Mouse (Mus musculus) left cerebral cortex, postnatal 36 days (tissue): ENCODE results near the gene Ckmt1. TPM values are rescaled to one million over a fixed set of nuclear protein-coding genes. Genes with fewer than 3 reads are reported as not detected.
"Not testable (repeated sequence)": the region's sequence is repeated elsewhere in the genome, so short reads cannot be mapped to it uniquely, and the experiment has no call there.

Experiments
- DNase-seq, 2 experiments: peaks; one replicate each; pipeline ENCODE4 v3.0.0; 2021 to 2022; ENCODE audit warnings: low spot score in 2 of 2, mixed read lengths in 1 of 2
- intact Hi-C: fragments of 180-260 bp; cut with DNase I; formaldehyde crosslinking; loops from one replicate; pipeline ENCODE4 v1.15.1; 2025
- total RNA-seq, 2 experiments: library from RNA; stranded (reverse); gene quantifications; 2 replicates each; pipeline ENCODE4 v1.2.3; 2021

Gene Ckmt1
- 100 to 1,000 TPM; 350 to 364 TPM for total RNA-seq

GRCm38 (mm10) chr2:121357494-121357893 lies at the start of gene Ckmt1:
Gene Ckmt1 (plus strand): TSS chr2:121357714.
- no peak for DNase-seq
- intact Hi-C loops, result loop anchor here (1.0 kb wide), 1 partner anchor 37 kb away; no protein-coding TSS in a partner anchor

- intact Hi-C loops, result no loop called here
- no peak for DNase-seq
These were observed 48.5 kb upstream of the Ckmt1 start for GRCm38 (mm10) chr2:121308997-121309416.

- intact Hi-C loops, result no loop called here
- DNase-seq, result no peak
These were observed 41.2 kb upstream of the Ckmt1 start for GRCm38 (mm10) chr2:121316278-121316677.

DNA sequence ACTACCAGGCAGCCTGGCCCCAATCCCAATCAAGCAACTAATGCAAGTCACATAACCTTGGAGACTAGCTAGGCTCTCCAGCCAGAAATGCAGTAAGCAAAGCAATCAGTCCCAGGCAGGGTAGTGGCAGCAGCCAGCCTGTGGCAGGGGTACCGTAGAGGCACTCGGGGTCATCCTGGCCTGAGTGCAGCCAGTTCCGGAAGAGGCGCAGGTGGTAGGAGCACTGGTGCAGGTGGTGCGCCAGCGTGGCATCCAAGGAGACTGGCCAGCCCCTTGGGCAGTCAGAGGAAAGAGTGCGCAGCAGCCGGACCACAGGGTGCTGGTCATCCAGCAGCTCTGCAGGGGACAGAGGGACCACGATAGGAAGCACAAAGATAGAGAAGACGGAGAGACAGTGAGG lies 34.5 kb upstream of the Ckmt1 start:
- DNase-seq, result no peak
- intact Hi-C loops, result no loop called here

GRCm38 (mm10) chr2:121323693-121324470 lies 33.6 kb upstream of the Ckmt1 start:
- intact Hi-C loops, result no loop called here
- DNase-seq, result no peak

- intact Hi-C loops, result no loop called here
- no peak for DNase-seq
These were observed 28.0 kb upstream of the Ckmt1 start for GRCm38 (mm10) chr2:121329492-121329891.

DNA sequence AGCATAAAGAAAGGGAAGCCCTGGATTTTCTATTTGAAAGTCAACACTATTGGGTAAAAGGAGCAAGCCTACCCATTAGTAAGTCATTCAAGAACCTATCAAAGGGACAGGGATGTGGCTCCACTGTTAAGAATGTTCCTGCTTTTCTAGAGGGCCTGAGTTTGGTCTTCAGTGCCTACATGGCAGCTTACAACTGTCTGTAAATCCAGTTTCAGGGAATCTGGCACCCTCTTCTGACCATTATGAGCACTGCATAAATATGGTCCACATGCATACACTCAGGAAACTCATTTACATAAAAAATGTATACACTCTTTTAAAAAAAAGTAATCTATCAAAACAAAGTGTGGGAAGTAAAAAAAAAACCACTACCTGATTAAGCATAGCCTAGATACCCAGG lies 18.5 kb upstream of the Ckmt1 start:
- DNase-seq, result no peak
- intact Hi-C loops, result no loop called here

- no peak for DNase-seq
- intact Hi-C loops, result no loop called here
These were observed 4.4 kb upstream of the Ckmt1 start for GRCm38 (mm10) chr2:121353156-121353555.

DNA sequence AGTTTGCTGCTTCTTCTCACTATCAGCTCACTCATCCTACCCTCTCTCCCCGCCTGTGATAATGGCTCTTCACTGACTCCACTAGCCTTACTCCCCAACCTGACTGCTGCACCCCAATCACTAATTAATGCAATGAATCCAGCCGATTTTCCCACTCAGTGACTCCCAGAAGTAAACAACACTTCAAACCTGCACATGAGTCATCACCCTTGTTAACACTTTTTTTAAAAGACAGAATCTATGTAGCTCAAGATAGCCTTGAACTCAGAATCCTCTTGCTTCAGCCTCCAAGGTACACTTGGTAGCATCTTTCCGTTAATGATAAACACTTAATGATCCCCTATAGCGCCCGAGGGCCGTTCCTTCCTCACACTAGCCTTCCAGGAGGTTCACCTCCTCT lies 3.1 kb upstream of the Ckmt1 start:
- DNase-seq, result no peak
- intact Hi-C loops, result no loop called here

GRCm38 (mm10) chr2:121354820-121355592 lies 2.5 kb upstream of the Ckmt1 start, which contains the start of gene Ppip5k1:
Gene Ppip5k1 (minus strand): TSS chr2:121355396.
- DNase-seq, result peak; percentile 98 to 99
- intact Hi-C loops, result no loop called here

- no peak for DNase-seq
- intact Hi-C loops, result loop anchor here (1.0 kb wide), 1 partner anchor 36 kb away; no protein-coding TSS in a partner anchor
These were observed 447 bp downstream of the Ckmt1 start for GRCm38 (mm10) chr2:121357961-121358360.

DNA sequence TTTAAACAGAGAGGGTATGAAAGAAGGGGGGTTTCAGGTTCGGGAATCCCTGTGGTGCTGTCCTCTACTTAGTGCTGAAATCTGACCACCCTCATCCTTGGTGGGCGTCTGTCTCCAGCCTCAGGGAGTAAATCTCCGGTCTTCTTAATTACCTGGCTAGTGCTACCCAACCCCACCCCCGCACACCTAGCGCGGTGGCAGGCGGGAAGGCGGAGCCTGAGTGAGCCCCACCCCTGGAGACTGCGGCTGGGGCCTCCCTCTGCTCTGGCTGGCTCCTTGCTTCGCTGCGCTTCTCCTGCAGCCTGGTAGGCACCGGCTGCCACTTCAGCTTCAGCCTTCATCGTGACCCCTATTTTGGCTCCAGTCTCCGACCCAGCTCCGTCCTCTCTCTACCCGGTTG lies 867 bp downstream of the Ckmt1 start:
- intact Hi-C loops, result no loop called here
- DNase-seq, result peak; percentile 82 to 87

DNA sequence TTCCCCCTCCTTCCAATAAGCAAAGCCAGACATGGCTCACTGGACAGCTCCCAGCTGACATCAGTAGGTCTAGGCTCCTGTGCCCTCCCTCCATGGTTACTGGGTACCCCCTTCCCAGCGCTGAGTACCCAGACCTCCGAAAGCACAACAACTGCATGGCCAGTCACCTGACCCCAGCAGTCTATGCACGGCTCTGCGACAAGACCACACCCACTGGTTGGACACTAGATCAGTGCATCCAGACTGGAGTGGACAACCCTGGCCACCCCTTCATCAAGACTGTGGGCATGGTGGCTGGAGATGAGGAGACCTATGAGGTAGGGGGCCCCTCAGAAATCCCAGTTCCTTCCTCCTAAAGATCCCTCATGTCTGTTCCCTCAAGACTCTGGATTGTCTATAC lies 1.9 kb downstream of the Ckmt1 start:
- DNase-seq, result no peak
- intact Hi-C loops, result no loop called here

- DNase-seq, result no peak
- intact Hi-C loops, result no loop called here
These were observed 6.1 kb downstream of the Ckmt1 start for GRCm38 (mm10) chr2:121363656-121364055.

DNA sequence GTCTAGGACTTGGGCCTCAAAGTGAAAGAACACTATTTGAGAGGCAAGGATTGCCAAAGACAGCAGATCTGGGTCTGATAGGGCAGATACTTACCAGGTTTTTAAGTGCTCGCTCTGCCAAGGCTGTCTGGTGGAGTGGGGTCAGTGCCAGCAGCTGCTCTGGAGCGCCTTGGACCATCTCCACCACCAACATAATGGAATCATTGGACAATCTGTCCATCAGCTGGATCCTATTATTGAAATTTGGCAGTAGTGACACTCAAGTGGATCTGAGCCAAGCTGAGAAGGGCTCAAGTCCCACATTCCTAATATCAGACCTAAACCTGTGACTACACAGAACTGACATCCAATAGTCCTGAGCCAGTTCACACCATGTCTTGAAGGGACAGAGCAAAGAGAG lies 11.3 kb downstream of the Ckmt1 start:
- intact Hi-C loops, result no loop called here
- no peak for DNase-seq

- intact Hi-C loops, result no loop called here
- no peak for DNase-seq
These were observed 13.4 kb downstream of the Ckmt1 start for GRCm38 (mm10) chr2:121370921-121371320.

DNA sequence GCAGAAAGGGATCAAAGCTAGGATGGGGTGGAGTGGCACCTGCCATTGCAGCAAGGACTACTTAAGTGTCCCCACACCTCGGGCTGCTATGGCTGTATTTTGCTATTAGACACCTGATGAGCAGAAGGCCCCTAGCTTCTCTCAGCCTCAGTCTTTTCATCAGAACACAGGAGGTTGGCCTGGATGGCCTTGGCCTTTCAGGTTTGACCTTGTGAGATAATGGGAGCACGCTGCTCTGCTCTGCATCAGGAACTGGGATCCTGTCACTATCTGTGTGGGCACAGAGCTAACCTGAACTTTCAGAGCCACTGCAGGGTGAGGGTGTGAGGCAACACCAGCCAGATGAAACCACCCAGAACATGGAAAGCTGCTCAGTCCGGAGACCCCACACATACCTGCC lies 14.8 kb downstream of the Ckmt1 start:
- intact Hi-C loops, result no loop called here
- DNase-seq, result no peak

DNA sequence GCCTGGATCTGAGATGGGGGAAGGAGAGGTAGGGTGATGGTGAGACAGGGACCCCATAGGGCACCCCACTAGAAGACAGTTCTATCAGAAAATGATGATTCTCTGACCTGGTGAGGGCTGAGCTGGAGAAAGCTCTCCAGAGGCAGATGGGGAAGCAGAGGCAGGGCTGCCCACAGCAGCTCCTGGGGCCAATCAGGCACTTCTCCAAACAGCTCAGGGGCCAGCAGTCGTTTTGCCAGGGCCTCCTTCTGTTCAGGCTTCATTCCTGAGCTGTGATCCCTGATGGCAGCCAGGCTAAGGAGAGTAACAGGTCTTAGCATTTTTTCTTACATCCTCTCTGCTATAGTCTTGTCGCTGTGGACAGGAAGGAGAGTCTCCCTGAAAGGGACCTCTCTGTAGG lies 17.3 kb downstream of the Ckmt1 start:
- DNase-seq, result no peak
- intact Hi-C loops, result no loop called here

DNA sequence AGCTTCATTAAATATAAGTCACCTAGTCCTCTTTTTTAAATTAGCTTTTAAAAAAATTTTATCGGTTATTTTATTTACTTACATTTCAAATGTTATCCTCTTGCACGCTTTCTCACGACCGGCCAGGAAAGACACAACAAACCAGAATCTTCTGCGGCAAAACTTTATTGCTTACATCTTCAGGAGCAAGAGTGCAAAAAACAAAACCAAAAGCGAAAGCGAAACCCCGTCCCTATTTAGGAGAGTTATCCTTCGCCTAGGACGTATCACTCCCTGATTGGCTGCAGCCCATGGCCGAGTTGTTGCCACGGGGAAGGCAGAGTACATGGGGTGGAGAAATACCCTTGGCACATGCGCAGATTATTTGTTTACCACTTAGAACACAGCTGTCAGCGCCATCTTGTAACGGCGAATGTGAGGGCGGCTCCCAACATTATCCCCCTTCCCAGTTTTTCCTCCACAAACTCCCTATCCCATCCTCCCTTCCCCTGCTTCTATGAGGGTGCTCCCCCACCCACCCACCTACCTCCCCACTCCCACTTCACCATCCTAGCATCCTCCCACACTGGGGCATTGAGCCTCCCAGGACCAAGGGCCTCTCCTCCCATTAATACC lies 29.6 kb downstream of the Ckmt1 start, which contains the start of gene Strc:
Gene Strc, minus strand, starts transcription at position 208 of the 615 bp plus-strand sequence.
- intact Hi-C loops, result not testable (repeated sequence)

GRCm38 (mm10) chr2:121396624-121397023 lies 39.1 kb downstream of the Ckmt1 start:
- DNase-seq, result peak; percentile 74 to 80
- intact Hi-C loops, result no loop called here

More for the DNA sequence above, 29.6 kb downstream of the Ckmt1 start, which contains the start of gene Strc:
- DNase-seq, result not testable (repeated sequence)
